Mouse (Mus musculus) liver, embryonic 18 days (tissue): ENCODE results near the gene 9130023H24Rik. TPM values are rescaled to one million over a fixed set of nuclear protein-coding genes. Genes with fewer than 3 reads are reported as not detected.

Experiments
- polyA plus RNA-seq: library from polyadenylated mRNA; depleted of rRNA; stranded (reverse); fragments of >200 nt; gene quantifications from 2 replicates; pipeline ENCODE4 v1.2.3, GENCODE M21; 2012; rRNA removed

The 9130023H24Rik gene
- 0.86 and 0.96 TPM in 2 replicates for polyA plus RNA-seq

DNA sequence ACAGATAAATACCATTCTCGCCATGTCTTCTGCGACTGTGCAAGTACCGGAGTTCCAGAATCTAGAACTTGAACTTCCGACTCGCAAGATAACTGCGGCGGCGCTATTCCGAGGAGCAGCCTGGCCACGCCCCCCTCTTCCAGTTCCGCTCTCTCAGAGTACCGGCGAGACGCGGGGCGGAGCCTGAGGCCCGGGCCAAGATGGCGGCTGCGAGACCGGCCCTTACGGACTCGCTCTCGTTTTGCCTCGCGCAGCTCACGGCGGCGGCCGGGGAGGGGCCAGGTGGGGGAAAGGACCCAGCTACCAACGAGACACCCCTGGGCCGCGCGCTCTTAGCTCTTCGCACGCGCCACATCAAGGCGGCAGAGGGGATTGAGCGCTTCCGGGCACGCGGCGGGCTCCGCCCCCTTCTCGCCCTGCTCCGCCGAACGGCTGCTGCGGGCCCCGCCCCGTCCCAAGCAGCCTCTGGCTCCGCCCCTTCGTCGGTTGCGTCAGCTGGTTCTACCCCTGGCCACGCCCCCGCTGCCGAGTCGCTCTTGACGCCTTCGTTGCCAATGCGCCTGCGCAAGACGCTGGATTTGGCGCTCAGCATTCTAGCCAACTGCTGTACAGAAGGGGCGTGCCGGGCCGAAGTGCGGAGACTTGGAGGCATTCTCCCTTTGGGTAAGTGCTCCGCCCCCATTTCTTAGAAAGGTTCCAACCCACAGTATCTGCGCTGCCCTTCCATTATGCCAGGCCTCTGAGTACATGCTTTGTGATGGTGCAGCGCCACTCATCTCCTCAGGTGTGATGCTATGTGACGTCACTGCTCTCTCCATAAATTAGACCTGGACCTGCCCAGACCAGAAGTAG, at the start of gene 9130023H24Rik:
Gene 9130023H24Rik, minus strand, starts transcription at position 105 of the 852 bp plus-strand sequence.

DNA sequence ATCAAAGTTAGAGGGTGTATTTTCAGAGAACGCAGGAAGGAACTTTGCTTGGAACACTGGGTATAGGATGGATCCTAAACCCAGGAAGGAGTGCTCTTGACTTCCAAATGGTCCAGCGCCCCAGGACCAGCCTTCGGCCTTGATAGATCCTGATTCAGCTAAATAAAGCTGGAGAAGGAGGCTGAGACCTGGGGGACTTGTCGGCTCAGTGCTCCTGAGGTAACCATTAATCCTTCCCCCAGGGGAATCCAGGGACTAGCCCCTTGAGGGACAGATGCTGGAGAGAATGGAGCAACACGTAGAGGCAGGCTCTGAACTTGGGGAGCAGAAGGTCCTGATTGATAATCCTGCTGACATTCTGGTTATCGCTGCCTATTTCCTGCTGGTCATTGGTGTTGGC, 27.6 kb upstream of the 9130023H24Rik start, which contains the start of gene Slc5a2:
Gene Slc5a2, plus strand, starts transcription at position 247 of the 400 bp plus-strand sequence.

GRCm38 (mm10) chr7:128246496-128247391, 8.9 kb upstream of the 9130023H24Rik start, which contains the start of gene Tgfb1i1:
Gene Tgfb1i1 (plus strand): TSS chr7:128246812.

GRCm38 (mm10) chr7:128236856-128237592, 807 bp downstream of the 9130023H24Rik start, which contains the start of gene Armc5:
Gene Armc5 (plus strand): TSS chr7:128237342.

GRCm38 (mm10) chr7:128206152-128206551, 31.7 kb downstream of the 9130023H24Rik start, which contains the start of gene Cox6a2:
Gene Cox6a2 (minus strand): TSS chr7:128206387.

Other genes starting within 250 kb of the 9130023H24Rik start
- gene Pycard, start 244.2 kb downstream of the 9130023H24Rik start, polyA plus RNA-seq, result 17.8 and 18.5 TPM in 2 replicates
- 0.07 TPM in 2 replicates for gene Trim72, start 234.1 kb downstream of the 9130023H24Rik start, polyA plus RNA-seq
- 11.7 and 16.8 TPM in 2 replicates for gene Itgam, start 175.4 kb downstream of the 9130023H24Rik start, polyA plus RNA-seq
- gene Gm49368, start 175.3 kb downstream of the 9130023H24Rik start, polyA plus RNA-seq, result 0.12 and 0.17 TPM in 2 replicates
- gene Itgax, start 108.5 kb downstream of the 9130023H24Rik start, polyA plus RNA-seq, result 0.24 and 0.34 TPM in 2 replicates
- 0.06 TPM in 2 replicates for gene Itgad, start 83.7 kb downstream of the 9130023H24Rik start, polyA plus RNA-seq
- gene Cox6a2, start 31.6 kb downstream of the 9130023H24Rik start, polyA plus RNA-seq, result 0.60 and 0.66 TPM in 2 replicates
- 3.8 and 4.2 TPM in 2 replicates for gene Armc5, start 689 bp downstream of the 9130023H24Rik start, polyA plus RNA-seq
- gene Tgfb1i1, start 8.8 kb upstream of the 9130023H24Rik start, polyA plus RNA-seq, result 5.0 and 5.9 TPM in 2 replicates
- 0.58 and 0.63 TPM in 2 replicates for gene Slc5a2, start 27.6 kb upstream of the 9130023H24Rik start, polyA plus RNA-seq
- gene BC017158, start 60.1 kb upstream of the 9130023H24Rik start, polyA plus RNA-seq, result 17.0 and 18.5 TPM in 2 replicates
- 21.0 and 21.6 TPM in 2 replicates for gene Rgs10, start 180.7 kb upstream of the 9130023H24Rik start, polyA plus RNA-seq
- gene Tial1, start 223.7 kb upstream of the 9130023H24Rik start, polyA plus RNA-seq, result 46.3 and 53.5 TPM in 2 replicates